Mouse (Mus musculus): ENCODE results near the gene Rpl36al.
A peak's percentile ranks its signal among the peaks of the same experiment; 100 is the strongest.

The Rpl36al gene

GRCm38 (mm10) chr12:69183583-69184308 lies at the start of gene Rpl36al, which contains the start of gene Mgat2:
Gene Rpl36al (minus strand): TSS chr12:69184083.
Gene Mgat2 (plus strand): TSS chr12:69184157.
- peak; percentile 96 for DNase-seq

- peak; percentile 68 to 69 for DNase-seq
These were observed 45.4 kb upstream of the Rpl36al start for GRCm38 (mm10) chr12:69229251-69229650.

GRCm38 (mm10) chr12:69227776-69228466 lies 44.0 kb upstream of the Rpl36al start, which contains the start of gene Pole2:
Gene Pole2 (minus strand): TSS chr12:69228195.
- peak; percentile 91 to 93 for DNase-seq

GRCm38 (mm10) chr12:69220613-69221277 lies 36.9 kb upstream of the Rpl36al start:
- no peak for DNase-seq

GRCm38 (mm10) chr12:69216587-69216986 lies 32.7 kb upstream of the Rpl36al start:
- DNase-seq, result no peak

- no peak for DNase-seq
These were observed 31.3 kb upstream of the Rpl36al start for GRCm38 (mm10) chr12:69215000-69215785.

- DNase-seq, result no peak
These were observed 30.5 kb upstream of the Rpl36al start for GRCm38 (mm10) chr12:69214393-69214792.

GRCm38 (mm10) chr12:69213186-69213777 lies 29.4 kb upstream of the Rpl36al start:
- no peak for DNase-seq

GRCm38 (mm10) chr12:69211057-69211456 lies 27.2 kb upstream of the Rpl36al start:
- no peak for DNase-seq

GRCm38 (mm10) chr12:69210056-69210979 lies 26.4 kb upstream of the Rpl36al start:
- no peak for DNase-seq

- peak in 1 of 2 experiments; percentile 22 for DNase-seq
These were observed 24.6 kb upstream of the Rpl36al start for GRCm38 (mm10) chr12:69208520-69208919.

GRCm38 (mm10) chr12:69207926-69208325 lies 24.0 kb upstream of the Rpl36al start:
- no peak for DNase-seq

- no peak for DNase-seq
These were observed 23.5 kb upstream of the Rpl36al start for GRCm38 (mm10) chr12:69207396-69207795.

- no peak for DNase-seq
These were observed 20.4 kb upstream of the Rpl36al start, which contains the start of gene Gm49384 for GRCm38 (mm10) chr12:69204052-69204833. Gene Gm49384 (minus strand): TSS chr12:69204267.

- DNase-seq, result no peak
These were observed 15.1 kb upstream of the Rpl36al start for GRCm38 (mm10) chr12:69198985-69199384.

GRCm38 (mm10) chr12:69198164-69198535 lies 14.3 kb upstream of the Rpl36al start, which contains the start of gene Dnaaf2:
Gene Dnaaf2 (minus strand): TSS chr12:69198429.
- DNase-seq, result peak; percentile 78 to 80

- peak in 1 of 2 experiments; percentile 71 for DNase-seq
These were observed 13.7 kb upstream of the Rpl36al start for GRCm38 (mm10) chr12:69197378-69198163.

GRCm38 (mm10) chr12:69196444-69197377 lies 12.8 kb upstream of the Rpl36al start, which contains the start of gene Gm49383:
Gene Gm49383 (minus strand): TSS chr12:69197104.
- peak; percentile 53 to 65 for DNase-seq

Measured in B cell, adult 2 months (primary cell).